Mouse (Mus musculus): ENCODE measurements around the gene Reln. TPM values are rescaled to one million over a fixed set of nuclear protein-coding genes. Genes with fewer than 3 reads are reported as not detected.
A peak's percentile ranks its signal among the peaks of the same experiment; 100 is the strongest.

Reln gene
- polyA plus RNA-seq, 1 experiment from 2014 or later = 2.4 TPM

DNA sequence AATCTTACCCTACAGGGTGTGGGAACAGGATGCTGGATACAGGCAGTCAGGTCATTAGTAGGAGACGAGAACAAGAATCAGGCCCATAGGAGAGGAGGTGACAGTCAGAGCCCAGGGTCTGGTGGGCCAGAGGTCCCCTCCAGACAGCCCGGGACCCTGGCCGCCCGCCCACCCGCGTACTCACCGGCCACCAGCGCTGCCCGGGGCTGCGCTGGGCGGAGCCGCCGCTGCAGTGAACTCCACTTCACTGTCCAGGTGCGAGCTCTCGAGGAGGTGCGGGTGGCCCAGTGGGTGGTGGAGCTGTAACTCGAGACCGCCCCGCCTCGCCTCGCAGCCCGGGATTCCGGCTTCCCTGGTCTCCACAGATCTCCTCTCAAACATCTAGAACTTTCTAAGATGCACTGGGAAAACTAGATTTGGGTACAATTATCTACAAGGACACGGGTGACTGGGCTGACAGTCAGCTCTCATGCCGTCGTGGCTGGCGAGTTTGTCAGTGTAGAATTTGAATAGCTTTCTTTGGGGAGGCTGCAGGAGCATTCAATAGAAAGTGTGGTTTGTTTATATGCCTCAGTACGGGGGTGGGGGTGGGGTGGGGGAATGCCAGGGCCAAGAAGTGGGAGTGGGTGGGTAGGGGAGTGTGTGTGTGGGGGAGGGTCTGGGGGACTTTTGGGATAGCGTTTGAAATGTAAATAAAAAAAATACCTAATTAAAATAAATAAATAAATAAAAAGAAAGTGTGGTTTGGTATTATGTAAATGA lies 479.0 kb downstream of the Reln start, which contains the start of gene Slc26a5:
Slc26a5 (minus strand) TSS at position 259 of the 762 bp plus-strand sequence.
- peak; percentile 45 for DNase-seq (ENCODE audit: low spot score)
- peaks cover 13% of the 10 kb centered on the region for H3K27me3 ChIP-seq (ENCODE audit: low read depth, poor library complexity, severe bottlenecking)
- H3K27ac ChIP-seq (replicated peaks) = peak within 1 kb of the TSS; percentile 49
- H3K4me3 ChIP-seq = peak within 1 kb of the TSS; percentile 48
- no peaks in the 10 kb centered on the region for H3K9me3 ChIP-seq (replicated peaks)
- WGBS = 2% methylated on average over 29 of the region's 29 CpGs
- no peaks in the 10 kb centered on the region for H3K36me3 ChIP-seq
- peaks cover 18% of the 10 kb centered on the region for H3K4me1 ChIP-seq

DNA sequence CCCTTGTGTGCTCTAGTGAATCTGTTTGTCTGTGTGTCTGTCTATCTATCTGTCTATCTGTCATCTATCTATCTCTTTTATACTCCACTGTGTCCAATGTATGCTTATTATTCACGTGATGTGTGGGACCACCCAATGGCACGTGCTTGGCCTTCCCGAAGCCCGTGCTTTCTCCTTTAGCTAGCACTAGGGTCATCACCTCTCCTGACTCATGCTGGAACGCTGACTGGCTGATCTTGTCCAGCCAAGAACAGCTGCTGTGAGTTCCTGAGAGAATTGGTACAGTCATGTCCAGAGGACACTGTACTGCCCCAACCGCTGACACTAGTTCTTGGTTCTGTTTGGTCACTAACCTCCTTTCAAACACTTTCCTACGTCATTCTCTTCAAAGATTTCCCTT lies 485.8 kb downstream of the Reln start:
- Histone ChIP-seq H3K36me3 (no peaks in the 10 kb centered on the region), H3K9me3 (replicated peaks) (no peaks in the 10 kb centered on the region), H3K27me3 (ENCODE audit: low read depth, poor library complexity, severe bottlenecking) (no peaks in the 10 kb centered on the region), H3K27ac (replicated peaks) (no peak overlapping the region), H3K4me3 (no peak overlapping the region), H3K4me1 (no peaks in the 10 kb centered on the region)
- WGBS = 88% methylated on average over 7 of the region's 7 CpGs
- no peak for DNase-seq (ENCODE audit: low spot score)

DNA sequence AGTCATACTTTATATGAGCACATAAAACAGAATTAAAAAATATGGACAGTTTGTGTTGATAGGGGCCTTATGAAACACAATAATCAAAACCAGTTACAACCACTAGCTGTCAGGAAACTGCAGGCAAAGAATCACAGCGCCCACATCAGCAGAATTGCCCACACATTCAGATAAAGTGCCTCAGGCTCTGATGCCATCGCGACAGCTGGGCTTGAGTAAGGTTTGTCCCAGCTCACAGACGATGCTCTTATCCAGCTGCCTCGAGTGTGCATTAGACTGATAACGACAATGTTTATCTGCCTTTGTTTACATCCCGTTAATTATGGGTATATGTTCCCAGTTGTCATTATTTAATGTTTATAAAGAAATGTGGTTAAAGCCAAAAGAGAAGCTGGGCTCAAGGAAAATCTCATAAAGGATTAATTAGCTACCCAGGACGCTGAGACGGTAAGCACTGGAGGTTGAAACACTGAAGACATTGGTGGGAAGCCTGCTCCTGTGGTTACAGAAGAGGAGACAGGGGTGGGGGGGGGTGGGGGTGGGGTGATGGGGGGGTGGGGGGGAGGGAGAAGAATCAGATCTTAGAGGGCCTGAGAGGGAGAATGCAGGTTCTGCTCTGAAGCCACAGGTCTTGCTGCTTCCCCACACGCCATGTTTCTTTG lies 492.7 kb downstream of the Reln start:
- Histone ChIP-seq H3K36me3 (no peaks in the 10 kb centered on the region), H3K27ac (replicated peaks) (no peak overlapping the region), H3K27me3 (ENCODE audit: low read depth, poor library complexity, severe bottlenecking) (no peaks in the 10 kb centered on the region), H3K9me3 (replicated peaks) (no peaks in the 10 kb centered on the region), H3K4me1 (no peaks in the 10 kb centered on the region), H3K4me3 (no peak overlapping the region)
- DNase-seq (ENCODE audit: low spot score) = no peak
- WGBS = 73% methylated on average over 10 of the region's 10 CpGs

DNA sequence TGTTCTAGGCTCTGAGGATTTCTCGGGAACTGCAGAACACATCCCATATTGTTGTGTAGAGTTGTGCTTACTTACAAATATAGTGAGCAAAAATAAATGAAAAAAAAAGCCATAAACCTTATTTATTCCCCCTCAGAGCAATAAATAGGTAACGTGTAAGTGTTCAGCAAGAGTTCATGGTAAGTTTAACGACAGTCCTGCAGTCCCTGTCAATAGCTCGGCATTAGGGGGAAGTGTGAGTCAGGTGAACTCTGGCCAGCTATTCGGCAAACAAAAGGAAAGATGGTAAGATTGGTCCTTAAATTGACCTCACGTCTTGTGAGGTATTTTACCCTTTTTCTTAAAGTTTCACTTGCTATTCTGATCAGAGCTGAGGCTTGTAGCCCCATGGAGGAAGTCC lies 497.1 kb downstream of the Reln start:
- no peak overlapping the region for H3K27ac ChIP-seq (replicated peaks)
- WGBS = 85% methylated on average over 6 of the region's 6 CpGs

DNA sequence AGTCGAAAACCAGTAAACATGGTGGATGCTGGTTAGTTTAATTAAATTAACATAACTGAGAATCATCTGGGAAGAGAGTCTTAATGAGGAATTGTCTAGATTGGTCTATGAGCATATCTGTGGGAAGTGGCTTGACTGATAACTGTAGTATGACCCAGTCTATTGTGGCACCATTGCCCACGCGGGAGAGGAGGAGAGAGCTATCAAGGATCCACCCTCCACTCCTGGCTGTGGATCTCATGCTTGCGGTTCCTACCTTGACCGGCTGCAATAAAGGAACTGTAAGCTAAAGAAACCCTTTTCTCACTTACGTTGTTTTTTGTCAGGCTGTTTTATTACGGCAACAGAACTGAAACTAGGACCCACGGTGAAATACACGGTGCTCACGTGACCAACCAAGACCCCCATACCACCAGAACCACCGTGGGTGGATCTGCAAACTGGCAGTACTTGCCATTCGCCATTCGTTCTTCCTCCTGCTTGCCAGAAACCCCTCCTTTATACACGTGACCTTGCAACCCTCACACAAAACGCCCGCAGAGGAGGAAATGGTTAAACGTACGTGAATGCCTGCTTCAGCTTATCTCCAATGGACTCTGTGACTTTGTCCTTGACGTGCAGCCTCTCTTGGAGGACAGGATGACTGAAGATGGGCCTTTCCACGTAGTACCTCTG lies 497.7 kb downstream of the Reln start:
- H3K27ac ChIP-seq (replicated peaks) = no peak overlapping the region
- H3K4me3 ChIP-seq = no peak overlapping the region
- 86% methylated on average over 20 of the region's 20 CpGs for WGBS
- H3K4me1 ChIP-seq = no peaks in the 10 kb centered on the region
- no peaks in the 10 kb centered on the region for H3K9me3 ChIP-seq (replicated peaks)
- no peaks in the 10 kb centered on the region for H3K36me3 ChIP-seq
- no peaks in the 10 kb centered on the region for H3K27me3 ChIP-seq (ENCODE audit: low read depth, poor library complexity, severe bottlenecking)
- no peak for DNase-seq (ENCODE audit: low spot score)

More for the DNA sequence above, 497.1 kb downstream of the Reln start:
- DNase-seq (ENCODE audit: low spot score) = no peak
- H3K4me3 ChIP-seq = no peak overlapping the region
- H3K36me3 ChIP-seq = no peaks in the 10 kb centered on the region
- no peaks in the 10 kb centered on the region for H3K9me3 ChIP-seq (replicated peaks)
- H3K4me1 ChIP-seq = no peaks in the 10 kb centered on the region
- no peaks in the 10 kb centered on the region for H3K27me3 ChIP-seq (ENCODE audit: low read depth, poor library complexity, severe bottlenecking)

DNA sequence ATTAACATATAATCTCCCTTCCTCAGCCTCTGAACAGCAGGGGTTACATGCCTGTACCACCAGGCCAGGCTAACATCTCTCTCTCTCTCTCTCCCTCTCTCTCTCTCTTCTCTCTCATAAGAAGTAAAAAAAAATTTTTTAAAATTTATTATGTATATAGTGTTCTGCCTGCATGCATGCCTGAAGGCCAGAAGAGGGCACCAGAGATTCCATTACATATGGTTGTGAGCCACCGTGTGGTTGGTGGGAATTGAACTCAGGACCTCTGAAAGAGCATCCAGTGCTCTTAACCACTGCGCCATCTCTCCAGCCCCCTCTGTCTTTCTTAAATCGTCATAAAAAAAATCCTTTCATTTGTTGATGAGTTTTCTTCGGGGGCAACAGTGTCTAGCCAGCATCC lies 499.8 kb downstream of the Reln start:
- Histone ChIP-seq H3K27me3 (ENCODE audit: low read depth, poor library complexity, severe bottlenecking) (no peaks in the 10 kb centered on the region), H3K9me3 (replicated peaks) (no peaks in the 10 kb centered on the region), H3K27ac (replicated peaks) (no peak overlapping the region), H3K36me3 (no peaks in the 10 kb centered on the region), H3K4me3 (no peak overlapping the region), H3K4me1 (no peaks in the 10 kb centered on the region)
- DNase-seq (ENCODE audit: low spot score) = no peak
- WGBS = 74% methylated on average over 4 of the region's 4 CpGs

Other genes with a start within 250 kb of the Reln start
- gene Orc5, start 205.7 kb upstream of the Reln start, polyA plus RNA-seq (2016; fragmentation: Nextera tagmentation; extraction: Ambion mirVana) = 51.1 and 52.3 TPM in 2 replicates

Data from midbrain, embryonic 10.5 days (tissue).